Mouse (Mus musculus): ENCODE measurements around the gene Itga2.

DNA sequence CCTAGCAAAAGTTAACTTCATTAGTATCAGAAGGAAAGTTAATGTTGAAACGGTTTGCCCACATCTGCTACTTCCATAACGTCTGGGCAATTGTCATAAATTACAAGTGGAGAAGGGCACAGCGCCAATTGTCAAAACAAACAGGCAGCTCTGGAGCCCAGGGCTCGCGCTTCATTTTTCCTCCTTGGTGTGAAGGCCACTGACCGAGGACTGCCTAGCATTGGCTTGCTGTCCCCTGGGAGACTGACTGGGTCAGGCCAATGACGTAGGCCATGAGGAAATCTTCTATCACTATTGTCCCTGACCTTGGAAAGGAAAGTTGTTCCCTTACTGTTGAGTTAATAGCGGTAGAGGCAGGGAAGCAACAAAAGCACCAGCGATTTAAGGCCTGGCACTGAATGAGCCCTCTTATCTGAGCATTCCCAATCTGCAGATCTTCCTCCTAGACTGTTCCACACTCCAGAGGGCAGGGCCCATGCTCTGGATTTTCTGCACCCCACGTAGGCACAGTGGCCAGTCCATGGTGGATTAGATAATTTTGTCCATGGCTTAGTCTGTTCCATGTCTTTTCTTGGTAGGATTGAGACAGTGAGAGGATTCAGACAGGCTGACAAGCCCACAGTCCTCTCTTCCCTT, 35.0 kb downstream of the Itga2 start:
- TF ChIP-seq USF1 (IDR thresholded peaks at IDR 0.05; ENCODE audit: low read depth, low read length) (no peak), BHLHE40 (IDR thresholded peaks at IDR 0.05; ENCODE audit: low read depth, low read length) (no peak), TBP (conservative IDR thresholded peaks at IDR 0.05; ENCODE audit: low read depth, low read length) (no peak), HCFC1 (IDR thresholded peaks at IDR 0.05; ENCODE audit: low read depth, low read length) (no peak), SMC3 (IDR thresholded peaks at IDR 0.05; ENCODE audit: low read depth, low read length) (no peak), CTCF (conservative IDR thresholded peaks at IDR 0.05 in 1 of 2, IDR thresholded peaks at IDR 0.05 in 1 of 2; ENCODE audit: low read depth in 2 of 2, low read length in 2 of 2) (no peak), RCOR1 (conservative IDR thresholded peaks at IDR 0.05; ENCODE audit: low read depth, low read length) (no peak), EP300 (IDR thresholded peaks at IDR 0.05; ENCODE audit: low read length) (no peak)
